Mouse (Mus musculus) fibroblast of lung, adult 2 months (primary cell): ENCODE results near the gene Tlk1.

Source experiments
- DNase-seq: peaks from one replicate; pipeline ENCODE4 v3.0.0-alpha.2; 2011; ENCODE audit warnings: low read depth

Gene Tlk1

DNA sequence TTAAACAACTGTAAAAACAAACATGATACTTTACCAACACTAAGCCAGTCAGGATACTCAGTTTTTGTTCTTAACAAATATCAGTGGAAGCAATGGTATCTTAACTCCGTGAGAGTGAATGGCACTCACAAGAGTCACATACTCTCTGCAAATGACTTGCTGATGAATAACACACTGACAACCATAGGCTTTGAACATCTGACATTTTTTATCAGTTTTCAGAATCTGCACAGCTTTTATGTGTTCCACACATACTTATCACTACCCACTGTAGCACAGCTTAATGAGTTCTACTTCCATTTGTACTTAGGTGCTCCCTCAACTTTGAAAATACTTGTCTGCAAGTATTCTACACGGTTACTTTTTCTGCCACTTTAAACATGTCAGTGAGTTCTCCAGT lies 35.3 kb downstream of the Tlk1 start:
- no peak for DNase-seq

DNA sequence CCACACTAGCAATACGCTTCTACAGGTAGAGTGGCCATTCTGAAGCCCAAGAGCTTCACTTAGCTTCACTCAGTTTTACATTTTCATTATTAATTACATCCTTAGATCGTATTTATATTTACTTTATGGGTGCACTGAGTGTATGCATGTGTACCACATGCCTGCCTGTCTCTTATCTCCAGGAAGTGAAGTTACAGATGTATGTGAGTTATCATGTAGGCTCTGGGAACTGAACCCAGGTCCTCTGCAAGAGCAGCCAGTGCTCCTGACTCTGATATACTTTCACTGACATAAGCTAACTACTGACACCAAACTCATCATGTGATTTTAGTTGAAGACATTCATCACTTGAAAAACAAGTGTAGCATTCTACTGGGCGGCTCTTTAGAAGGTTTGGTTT lies 36.2 kb downstream of the Tlk1 start:
- no peak for DNase-seq

DNA sequence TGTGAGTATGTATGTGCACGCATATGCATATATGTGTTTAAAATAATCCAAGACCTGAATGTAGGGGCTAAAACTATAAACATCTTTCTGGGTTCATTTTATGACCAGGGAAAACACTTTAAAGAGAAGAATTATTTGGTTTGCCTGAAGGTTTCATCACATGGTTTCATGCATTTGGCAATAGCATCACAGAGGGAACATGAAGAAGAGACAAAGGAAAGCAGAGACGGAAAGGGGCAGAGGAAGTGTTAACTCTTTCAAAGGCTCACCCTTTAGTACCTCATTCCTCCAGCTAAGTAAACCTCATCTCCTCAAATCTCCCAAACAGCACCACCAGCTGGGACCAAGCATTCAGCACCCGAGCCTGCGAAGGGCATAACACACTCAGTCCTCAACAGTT lies 41.1 kb downstream of the Tlk1 start:
- no peak for DNase-seq

DNA sequence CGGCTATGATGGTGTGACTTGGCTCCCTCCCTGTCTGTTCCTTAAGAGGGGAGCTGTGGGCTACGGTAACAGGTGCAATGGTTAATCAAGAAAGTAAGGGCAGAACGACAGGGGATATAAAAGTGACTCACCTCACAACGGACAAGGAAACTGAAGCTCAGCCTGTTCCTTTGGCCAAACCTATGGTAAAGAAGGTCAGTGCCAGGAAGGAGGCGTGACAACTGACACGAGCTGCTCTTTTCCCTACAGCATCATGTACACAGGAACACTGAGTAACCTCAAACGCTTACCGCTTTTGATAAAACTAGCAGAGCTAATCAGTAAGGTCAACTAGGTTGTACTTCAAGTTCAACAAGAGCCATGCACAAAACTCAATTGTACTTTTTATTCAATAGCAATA lies 42.0 kb downstream of the Tlk1 start:
- DNase-seq: no peak

DNA sequence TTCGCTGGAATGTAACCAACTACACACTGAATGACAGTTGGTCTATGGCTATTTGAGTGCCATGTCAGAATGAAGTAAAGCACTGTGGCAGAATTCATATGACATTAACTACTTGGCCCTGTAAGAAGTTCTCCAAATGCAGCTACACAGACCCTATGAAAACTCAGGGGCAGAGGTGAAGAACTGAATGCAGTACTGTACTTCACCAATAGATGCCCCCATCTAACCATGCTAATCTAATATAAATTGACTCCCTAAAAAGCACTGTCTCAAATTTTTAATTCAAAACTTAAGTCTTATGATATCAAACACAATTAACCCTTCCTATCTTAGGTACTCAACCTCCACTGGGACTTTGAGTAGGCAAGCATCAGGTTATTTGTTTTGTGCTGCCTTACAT lies 45.9 kb downstream of the Tlk1 start:
- peak; percentile 16 for DNase-seq

DNA sequence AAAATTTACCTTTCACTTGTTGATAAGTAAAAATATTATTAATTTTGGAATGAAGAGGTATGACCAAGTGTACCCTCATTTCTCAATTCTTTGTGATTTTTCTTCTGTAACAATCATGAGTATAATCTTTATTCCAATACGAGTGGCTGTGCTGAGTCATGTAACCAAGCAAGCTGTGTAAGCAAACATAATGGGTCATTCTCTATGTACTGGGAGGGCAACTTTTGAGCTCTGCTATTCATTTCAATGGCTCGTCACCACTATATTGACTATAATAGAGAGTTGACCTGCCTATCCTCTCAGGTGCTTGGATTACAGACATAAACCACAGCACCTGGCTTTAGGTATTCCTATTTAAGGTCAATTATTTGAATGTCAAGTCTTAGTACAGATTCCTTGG lies 48.8 kb downstream of the Tlk1 start:
- DNase-seq: no peak

DNA sequence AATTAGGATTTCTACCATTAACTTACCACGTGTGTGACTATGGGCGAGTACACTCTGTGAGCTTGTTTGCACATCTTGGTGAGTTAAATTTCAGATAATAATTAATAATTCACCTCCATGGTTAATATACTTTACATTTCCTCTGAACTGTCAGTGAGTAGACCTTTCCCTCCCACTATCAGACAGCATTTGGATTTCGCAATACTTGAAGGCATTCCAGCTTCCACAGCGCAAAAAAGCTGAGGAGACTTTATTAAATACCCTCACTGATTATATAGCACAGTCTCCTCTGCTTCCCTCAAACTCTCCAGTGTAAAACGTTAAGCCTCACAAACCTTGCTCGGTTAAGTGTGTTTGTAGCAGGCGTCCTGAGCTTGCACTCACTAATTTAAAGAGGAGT lies 60.8 kb downstream of the Tlk1 start:
- DNase-seq: no peak

DNA sequence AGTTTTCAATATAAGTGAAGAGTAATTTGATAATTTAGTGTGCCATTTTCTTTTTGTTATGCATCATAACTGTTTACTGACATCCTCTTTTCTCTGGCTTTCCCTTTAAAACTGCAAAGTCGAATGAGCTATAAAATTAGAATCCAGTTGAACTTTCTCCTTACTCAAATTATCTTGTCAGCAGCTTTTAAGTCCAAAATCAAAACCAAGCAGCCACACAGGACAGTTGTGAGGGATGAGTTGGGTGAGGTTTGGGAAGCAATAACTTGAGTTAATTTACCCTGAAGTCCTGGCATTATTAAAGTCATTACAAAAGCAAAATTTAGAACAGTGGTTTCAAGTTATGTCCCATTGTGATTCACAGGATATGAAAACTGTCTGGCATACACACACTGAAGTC lies 62.8 kb downstream of the Tlk1 start:
- DNase-seq: no peak

DNA sequence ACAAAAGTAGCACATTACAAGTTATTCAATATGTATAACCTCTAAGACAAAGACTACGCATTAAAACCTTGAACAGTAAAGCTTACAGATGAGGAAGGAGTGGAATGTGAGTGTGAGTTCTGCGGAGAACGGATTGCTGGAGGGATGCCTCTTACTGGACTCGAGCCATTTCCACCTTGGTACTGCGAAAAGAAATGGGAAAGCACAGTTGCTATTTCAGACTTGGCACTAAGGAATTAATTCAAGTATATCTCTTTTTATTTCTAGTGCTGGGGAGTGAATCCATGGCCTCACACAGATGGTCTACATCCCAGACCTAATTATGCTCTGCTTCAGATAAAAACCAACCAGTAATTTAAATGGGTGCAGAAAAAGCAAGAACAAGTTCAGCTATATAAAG lies 73.4 kb downstream of the Tlk1 start:
- DNase-seq: no peak

DNA sequence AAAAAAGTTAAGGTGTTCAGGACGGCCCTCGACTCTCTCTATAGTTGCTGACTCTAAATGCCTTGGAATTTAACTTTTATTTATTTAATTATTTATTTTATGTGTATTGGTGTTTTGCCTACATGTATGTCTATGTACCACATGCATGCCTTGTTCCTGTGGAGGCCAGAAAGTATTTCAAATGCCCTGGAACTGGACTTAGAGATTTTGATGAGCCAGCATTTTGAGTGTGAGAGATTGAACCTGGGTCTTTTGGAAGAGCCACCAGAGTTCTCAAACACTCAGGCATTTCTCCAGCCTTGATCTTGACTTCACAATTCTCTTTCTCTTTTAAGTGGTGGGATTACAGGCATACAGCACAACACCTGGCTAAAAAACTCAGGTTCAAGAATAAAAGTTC lies 73.9 kb downstream of the Tlk1 start:
- no peak for DNase-seq

DNA sequence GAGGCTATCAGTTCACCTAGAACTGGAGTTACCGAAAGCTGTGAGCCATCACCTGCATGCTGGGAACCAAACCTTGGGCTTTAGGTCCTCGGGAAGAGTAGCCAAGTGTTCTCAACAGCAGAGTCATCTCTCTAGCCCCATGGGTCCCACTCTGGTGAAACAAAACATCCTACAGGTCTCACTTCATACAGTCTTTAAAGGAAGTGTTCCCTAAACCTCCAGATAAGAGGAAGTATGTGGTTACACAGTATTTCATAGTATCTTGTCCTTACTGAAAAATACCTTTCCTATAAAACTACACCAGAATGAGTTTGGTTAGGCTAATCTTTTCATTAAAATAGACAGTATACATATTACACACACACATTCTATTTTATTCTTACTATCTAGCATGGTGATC lies 82.9 kb downstream of the Tlk1 start:
- no peak for DNase-seq

DNA sequence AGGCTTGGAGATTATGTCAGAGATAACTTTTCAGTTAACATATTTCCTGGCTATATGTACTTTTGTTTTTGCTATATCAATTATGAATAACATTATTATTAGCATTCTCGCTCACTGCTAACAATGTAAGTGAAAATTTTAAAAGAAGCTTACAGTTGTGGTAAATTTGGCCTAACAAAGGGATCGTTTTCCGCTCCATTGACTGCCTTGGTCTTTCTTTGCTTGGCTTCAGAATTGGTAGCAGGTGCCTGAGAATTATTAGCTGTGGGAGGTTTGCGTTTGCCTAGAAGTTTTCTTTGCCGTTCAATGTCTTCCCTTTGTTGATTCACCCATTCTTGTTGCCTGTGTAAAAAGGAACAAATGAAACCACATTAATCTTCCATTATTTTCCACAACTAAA lies 83.6 kb downstream of the Tlk1 start:
- DNase-seq: no peak

DNA sequence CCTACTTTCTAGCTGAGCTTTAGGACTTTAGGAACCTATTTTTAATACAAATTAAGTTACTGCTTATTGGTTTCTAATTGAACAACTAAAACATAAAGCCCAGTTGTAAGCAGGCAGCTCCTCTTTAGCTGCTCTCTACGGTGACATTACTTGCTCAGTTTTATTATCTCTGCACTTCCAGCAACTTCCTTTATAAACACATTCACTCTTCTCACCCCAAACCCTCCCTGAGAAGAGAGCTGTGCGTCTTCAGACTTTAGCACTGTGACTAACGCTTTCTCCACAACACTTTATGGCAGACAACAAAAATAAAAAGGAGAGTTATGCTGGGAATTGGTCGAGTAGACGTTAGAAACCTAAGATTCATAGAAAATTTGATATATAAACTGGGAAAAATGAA lies 89.5 kb downstream of the Tlk1 start:
- no peak for DNase-seq

DNA sequence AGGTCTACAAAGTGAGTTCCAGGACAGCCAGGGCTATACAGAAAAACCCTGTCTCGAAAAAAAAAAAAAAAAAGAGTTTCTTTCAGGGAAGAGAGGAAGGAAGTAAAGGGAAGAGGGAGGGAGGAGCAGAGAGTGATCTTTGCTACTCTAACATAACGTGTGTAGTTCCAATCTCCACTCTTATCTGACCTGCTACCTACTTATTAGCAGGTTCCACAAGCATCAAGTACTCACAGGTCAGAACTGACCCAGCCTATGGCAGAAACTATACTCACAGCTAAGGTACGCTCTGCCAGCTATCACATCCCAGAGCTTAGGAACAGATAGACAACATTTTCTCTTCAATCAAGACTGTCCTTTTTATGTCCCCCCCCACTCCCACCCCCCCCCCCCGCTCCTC lies 90.0 kb downstream of the Tlk1 start:
- no peak for DNase-seq

DNA sequence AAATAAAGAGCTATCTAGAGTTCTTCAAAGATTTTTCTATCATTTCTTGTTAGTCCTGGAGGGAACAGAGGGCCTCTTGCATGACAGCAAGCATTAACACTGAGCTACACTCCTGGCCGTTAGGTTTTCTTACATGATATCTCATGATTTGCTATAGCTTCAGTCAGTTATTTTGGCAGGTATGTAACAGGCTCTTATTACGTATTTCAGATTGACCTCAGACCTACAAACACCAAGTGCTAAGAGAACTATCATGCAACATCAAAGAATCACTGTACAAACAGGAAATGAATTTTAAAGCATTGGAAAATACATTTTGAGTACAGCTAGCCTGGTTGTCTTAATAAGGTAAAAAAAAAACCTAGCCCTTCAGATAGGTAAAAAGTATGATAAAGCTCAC lies 98.4 kb downstream of the Tlk1 start:
- DNase-seq: no peak

DNA sequence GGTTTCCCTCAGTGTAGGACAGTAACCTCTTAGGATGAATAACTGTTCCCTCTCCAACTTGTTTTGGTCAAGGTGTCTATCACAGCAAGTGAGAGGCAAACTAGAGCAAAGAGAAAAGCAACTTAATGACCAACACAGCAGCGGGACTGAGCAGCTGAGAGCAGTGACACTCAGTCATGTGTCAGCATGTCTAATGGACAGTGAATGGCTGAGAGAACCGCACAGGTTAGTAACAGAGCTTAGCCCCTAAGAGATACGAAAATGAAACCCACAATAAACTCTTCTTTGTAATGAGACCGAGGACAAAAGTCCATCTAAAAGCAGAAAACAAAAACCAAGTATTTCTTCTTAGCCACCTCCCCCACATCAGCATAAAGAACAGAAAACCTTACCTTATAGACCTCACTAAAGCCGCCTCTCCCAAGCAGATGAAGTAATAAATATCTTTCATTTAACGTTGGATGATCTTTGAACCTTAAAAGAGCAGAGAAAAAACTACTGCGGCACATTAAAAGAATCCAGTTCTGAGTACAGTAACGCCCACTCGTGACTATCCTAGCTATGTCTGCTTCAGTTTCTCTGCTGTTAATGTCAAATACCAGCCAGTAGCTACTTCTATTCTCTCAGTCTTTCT lies 101.8 kb downstream of the Tlk1 start:
- DNase-seq: no peak

DNA sequence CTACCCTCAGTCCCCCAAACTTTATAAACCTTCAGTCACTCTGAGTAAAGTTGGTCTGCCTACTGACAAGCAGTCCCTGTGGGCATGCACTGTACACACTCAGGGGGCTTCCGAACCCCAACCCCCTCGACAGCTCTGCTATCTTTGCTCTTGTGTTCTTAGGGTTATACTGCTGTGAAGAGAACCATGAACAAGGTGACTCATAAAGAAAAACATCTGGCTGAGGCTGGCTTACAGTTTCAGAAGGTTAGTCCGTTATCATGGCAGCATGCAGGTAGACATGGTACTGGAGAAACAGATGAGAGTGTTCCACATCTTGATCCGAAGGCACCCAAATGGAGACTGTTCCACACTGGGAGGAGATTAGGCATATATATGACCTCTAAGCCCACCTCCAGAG lies 114.7 kb downstream of the Tlk1 start:
- no peak for DNase-seq

DNA sequence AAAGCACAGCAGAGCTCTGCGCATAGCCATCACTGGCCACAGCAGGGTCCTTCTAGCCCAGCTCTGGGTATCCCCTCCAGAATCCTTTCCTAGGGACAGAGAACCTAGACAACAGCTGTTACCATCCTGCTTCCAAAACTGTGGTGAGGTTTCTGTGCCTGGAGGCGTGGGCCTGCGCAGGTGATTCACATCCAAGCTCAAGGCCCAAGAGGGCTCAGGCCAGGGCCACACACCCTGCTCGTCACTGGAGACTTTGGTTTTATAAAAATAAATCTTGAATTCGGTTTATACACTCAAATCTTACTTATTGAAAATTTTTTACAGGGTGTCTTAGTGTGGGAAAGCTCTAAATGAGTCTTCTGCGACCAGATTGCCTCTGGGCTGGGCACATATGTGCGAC lies 115.3 kb downstream of the Tlk1 start:
- no peak for DNase-seq

DNA sequence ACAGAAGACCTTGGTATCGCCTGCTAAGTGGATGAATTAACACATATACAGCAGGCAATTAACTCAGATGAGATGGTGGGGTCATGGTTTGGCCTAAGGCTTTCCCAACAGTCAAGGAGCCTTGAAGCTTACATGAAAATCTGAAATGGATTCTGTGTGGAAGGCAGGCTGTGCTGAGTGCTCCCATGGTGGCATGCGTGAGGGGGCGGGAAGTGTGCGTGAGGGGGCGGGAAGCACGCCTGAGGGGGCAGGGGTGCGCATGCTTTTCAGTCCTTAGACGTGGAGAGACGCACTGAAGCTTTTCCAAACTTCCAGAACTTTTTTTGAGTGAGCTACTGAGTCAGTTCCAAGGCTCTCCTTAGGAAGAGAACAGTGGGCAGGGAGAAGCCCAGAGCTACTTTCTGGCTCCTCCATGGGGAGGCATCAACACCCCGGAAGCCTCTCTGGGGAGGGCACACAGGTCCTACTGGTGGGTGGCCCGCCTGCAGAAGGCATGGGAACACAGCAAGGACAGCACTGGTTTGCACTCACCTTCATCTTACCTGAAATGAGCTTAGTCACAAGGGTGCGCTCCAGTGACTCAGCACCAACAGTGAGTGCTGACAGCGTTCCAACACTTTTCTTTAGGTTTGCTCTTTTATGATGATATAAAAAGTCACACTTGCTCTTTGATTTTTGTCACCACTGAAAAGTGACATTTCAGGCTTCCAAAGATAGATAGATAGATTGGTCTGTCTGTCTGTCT lies 116.4 kb downstream of the Tlk1 start:
- DNase-seq: no peak

DNA sequence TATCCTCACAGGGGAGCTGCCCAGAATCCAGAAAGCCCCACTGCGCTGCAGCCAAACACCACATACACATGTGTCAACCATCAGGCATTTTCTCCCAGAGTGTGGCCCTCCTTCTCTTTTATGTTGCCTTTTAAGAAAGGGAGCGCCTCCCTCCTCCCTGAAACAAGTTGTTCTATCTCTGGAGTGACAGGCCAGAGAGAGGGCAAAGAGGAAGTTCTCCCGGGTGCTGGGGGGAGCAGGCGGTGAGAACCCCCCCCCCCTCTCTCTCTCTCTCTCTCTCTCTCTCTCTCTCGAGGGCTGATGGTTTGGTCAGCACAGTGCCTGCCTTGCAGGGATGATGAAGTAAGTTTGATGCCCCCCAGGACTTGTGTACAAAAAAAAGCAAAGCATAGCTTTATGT lies 123.1 kb downstream of the Tlk1 start:
- DNase-seq: no peak

DNA sequence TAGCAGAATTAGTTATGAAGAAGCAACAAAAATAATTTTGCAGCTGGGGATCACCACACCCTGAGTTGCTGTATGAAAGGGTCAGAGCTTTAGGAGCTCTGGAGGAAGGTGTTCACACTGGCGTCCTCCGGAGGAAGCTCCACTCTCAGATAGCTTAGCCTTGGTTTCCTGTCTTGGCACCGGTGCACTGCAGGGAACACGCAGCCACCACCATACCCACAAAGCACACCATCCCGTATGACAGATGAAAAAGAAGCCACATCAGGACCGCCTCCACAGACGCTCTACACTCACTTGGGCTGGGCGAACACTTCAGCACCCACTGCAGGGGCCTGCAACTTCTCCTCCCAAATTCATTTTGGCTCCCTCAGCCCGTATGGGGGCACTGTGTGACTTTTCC lies 124.0 kb downstream of the Tlk1 start:
- DNase-seq: no peak

DNA sequence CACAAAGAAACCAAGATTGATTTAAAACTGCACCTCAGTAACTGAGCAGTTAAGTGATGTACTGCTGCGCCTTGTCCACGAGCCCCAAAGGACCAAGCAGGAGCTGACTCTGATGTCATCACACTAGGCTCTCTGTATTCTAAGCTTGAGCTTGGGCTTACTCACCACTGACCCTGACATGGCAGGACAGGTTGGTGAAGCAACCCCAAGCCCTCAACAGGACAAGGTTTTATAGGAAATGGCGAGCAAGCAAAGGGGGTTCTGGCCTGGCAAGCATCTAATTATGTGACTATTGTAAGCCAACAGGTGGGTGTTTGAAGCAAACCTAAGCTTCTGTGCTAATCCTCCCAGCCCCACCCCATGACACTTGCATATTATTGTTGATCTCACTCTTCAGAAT lies 124.7 kb downstream of the Tlk1 start:
- DNase-seq: no peak

DNA sequence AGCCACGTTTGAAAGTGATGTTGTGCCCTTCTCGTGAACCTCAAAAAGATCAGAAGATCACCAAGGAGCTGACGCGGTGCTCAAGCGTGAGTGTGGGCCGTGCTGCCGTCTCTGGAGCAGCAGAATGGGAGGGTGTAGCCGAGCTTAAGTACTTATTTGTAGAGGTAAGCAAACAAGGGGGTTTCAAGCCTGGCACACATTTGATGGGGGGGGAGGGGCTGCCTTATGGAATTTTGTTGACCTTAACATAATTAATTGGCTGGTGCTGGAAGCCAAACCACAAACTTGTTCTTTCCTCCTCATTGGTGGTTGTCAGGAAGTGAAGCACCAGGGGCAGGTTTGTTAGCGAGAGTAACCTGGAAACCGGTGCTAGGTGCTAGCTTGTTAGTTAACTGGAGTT lies 129.8 kb downstream of the Tlk1 start:
- no peak for DNase-seq

DNA sequence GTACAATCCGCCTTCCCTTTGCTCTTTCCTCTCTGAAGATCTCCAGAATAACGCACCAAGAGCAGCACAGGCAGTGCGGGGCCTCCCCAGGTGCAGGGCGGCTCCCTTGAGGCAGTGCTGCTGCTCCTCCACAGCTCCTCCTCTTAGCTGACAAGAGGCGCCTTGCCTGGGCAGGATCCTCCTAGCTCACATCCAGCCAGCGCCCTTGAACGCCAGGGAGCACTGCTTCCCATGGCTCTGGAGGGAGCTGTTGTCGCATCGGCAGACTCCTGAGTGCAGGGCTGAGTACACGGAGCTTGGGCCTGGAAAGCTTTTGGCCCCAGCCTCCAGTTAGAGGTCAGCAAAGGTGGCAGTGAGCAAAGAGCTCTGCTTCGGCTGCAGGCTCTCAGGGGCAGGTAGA lies 135.3 kb downstream of the Tlk1 start:
- DNase-seq: no peak
